Mouse (Mus musculus): ENCODE measurements around the gene Rack1.

DNA sequence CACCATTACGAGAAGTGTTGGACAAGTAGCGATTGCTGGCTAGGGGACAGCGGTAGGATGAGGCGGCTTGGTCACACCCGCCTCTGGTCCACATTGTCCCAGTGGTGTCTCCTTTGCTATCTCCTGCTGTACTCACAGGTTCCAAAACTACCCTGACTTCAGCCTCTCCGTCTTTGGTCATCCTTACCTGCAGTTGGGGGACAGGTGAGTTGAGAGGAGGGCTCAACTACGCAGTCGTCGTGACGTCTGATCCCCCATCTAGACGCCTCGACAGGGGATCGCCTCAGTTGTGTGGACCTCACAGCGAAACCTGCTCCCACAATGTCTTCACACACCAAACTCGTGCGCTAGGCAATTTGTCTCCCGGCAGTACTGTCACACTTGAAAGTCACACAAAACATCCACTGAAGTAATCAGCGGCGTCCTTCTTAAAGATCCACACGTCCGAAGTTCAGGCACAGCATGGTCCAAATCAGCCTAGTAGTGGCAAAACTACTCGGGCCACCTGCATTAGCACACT lies 24.2 kb downstream of the Rack1 start:
- TF ChIP-seq CTCF (IDR thresholded peaks at IDR 0.05; ENCODE audit: low read depth) (no peak), EP300 (IDR thresholded peaks at IDR 0.05; ENCODE audit: low read depth) (no peak)

Measured in heart, postnatal 0 days (tissue).